Mouse (Mus musculus): ENCODE measurements at regions not wholly inside any gene's neighbourhood (a gene's known extent, or its start where the extent isn't known, plus 50 kb on each side); places are given as distances from the start of the nearest gene placed in this dataset.
A peak's percentile ranks its signal among the peaks of the same experiment; 100 is the strongest.

- no peak for TF ChIP-seq CTCF (IDR thresholded peaks at IDR 0.05)
- H3K27ac ChIP-seq: no peak overlapping the region
- no peak for DNase-seq
- intact Hi-C loops (cut with DNase I): no loop called here
- no peak overlapping the region for H3K4me3 ChIP-seq
Measured at GRCm38 (mm10) chr19:45288722-45289121, 53.1 kb upstream of the Lbx1 start.

DNA sequence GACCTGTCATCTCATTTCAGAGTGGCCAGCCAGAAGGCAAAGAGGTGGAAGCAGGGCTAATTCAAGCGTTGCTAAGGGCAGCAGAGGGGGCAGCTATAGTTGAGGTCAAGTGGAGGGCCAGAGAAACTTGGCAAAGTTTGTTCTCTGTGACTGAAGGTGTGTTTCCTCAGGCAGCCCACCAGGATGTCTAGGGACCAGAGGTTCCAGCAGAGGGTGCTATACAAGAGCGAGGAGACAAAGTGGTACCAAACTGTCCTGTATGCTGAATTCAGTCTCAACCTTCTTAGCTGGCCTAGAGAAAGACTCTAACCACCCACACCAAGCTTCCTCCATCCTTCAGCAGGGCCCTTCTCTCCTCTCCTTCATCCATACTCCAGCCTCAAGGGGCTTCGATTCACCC lies 62.2 kb upstream of the Lbx1 start:
- intact Hi-C loops (cut with DNase I): no loop called here
- TF ChIP-seq CTCF (IDR thresholded peaks at IDR 0.05): peak; percentile 58
- Histone ChIP-seq H3K4me3 (no peak overlapping the region), H3K27ac (no peak overlapping the region)
- DNase-seq: no peak

- no peak for TF ChIP-seq CTCF (IDR thresholded peaks at IDR 0.05)
- DNase-seq: no peak
- Histone ChIP-seq H3K27ac (peak overlapping the region; percentile 16), H3K4me3 (no peak overlapping the region)
- intact Hi-C loops (cut with DNase I): no loop called here
Measured at GRCm38 (mm10) chr19:45299341-45299740, 63.7 kb upstream of the Lbx1 start.

DNA sequence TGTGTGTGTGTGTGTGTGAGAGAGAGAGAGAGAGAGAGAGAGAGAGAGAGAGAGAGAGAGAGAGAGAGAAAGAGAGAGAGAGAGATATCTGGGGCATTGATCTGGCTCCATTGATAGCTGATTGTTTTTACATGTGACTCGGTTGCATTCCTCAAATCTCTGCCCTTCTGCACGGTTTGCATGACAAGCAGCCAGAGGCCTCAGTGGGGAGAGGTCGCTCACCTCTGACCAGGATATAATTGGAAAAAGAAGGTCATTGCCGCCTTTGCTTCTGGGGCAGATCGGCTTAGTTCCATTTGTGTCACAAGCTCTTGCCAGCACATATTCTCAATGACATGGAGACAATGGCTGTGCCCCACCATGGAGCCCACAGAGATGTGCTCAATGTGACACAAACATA lies 63.8 kb upstream of the Btrc start:
- no peak for DNase-seq
- H3K27ac ChIP-seq: no peak overlapping the region
- TF ChIP-seq CTCF (IDR thresholded peaks at IDR 0.05): no peak
- intact Hi-C loops (cut with DNase I): loop anchor here (2.0 kb wide), 1 partner anchor 65 kb away; the partner anchor contains the start of gene Lbx1
- no peak overlapping the region for H3K4me3 ChIP-seq

GRCm38 (mm10) chr19:45300691-45301431 lies 62.7 kb upstream of the Btrc start:
- peak; percentile 75 for DNase-seq
- peak; percentile 75 for TF ChIP-seq CTCF (IDR thresholded peaks at IDR 0.05)
- H3K4me3 ChIP-seq: peak overlapping the region; percentile 85
- intact Hi-C loops (cut with DNase I): loop anchor here (2.0 kb wide), 1 partner anchor 66 kb away; the partner anchor contains the start of gene Lbx1
- H3K27ac ChIP-seq: peak overlapping the region; percentile 98

DNA sequence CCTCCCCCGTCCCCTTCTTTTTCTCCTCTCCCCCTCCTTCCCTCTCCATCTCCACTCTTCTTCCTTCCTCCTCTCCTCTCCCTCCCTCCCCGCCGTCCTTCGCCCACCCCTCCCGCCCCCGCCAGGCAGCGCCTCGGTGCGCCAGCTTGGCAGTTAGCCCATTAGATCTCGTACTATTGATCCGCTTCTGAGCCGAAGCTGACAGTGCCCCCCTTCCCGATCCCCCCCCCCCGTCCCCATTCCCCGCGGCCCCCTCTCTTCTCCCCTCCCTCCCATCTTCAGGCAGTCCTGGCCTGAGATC lies 62.2 kb upstream of the Btrc start:
- no peak for TF ChIP-seq CTCF (IDR thresholded peaks at IDR 0.05)
- DNase-seq: no peak
- intact Hi-C loops (cut with DNase I): loop anchor here (2.0 kb wide), 1 partner anchor 67 kb away; the partner anchor contains the start of gene Lbx1
- Histone ChIP-seq H3K4me3 (peak overlapping the region; percentile 85), H3K27ac (peak overlapping the region; percentile 98)

GRCm38 (mm10) chr19:45301733-45302547 lies 61.6 kb upstream of the Btrc start:
- peak; percentile 70 for DNase-seq
- H3K4me3 ChIP-seq: peak overlapping the region; percentile 85
- intact Hi-C loops (cut with DNase I): loop anchor here (2.0 kb wide), 1 partner anchor 67 kb away; the partner anchor contains the start of gene Lbx1
- no peak for TF ChIP-seq CTCF (IDR thresholded peaks at IDR 0.05)
- H3K27ac ChIP-seq: peak overlapping the region; percentile 98

- no peak for TF ChIP-seq CTCF (IDR thresholded peaks at IDR 0.05)
- intact Hi-C loops (cut with DNase I): no loop called here
- Histone ChIP-seq H3K4me3 (peak overlapping the region; percentile 85), H3K27ac (peak overlapping the region; percentile 98)
- DNase-seq: peak; percentile 67
Measured at GRCm38 (mm10) chr19:45302548-45303241, 60.8 kb upstream of the Btrc start.

DNA sequence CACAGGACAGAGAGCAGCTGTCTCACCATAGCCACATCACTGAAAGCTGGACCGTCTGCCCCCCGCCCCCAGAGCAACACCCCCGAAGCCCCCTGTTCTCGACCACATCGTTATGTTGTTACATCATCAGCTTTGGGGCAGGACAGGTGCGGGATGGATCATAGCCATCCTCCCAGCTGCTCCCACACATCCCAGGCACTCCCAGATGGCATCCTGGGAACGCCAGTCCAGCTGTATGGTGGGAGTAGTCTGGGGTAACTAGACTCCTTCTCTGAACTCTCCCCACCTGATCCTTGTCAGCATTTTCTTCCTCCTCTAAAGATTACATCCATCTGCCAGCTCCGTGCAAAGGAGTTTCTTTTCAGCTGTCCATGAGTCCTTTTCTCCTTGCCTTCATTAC lies 59.0 kb upstream of the Btrc start:
- TF ChIP-seq CTCF (IDR thresholded peaks at IDR 0.05): no peak
- intact Hi-C loops (cut with DNase I): no loop called here
- DNase-seq: no peak
- Histone ChIP-seq H3K27ac (no peak overlapping the region), H3K4me3 (no peak overlapping the region)

DNA sequence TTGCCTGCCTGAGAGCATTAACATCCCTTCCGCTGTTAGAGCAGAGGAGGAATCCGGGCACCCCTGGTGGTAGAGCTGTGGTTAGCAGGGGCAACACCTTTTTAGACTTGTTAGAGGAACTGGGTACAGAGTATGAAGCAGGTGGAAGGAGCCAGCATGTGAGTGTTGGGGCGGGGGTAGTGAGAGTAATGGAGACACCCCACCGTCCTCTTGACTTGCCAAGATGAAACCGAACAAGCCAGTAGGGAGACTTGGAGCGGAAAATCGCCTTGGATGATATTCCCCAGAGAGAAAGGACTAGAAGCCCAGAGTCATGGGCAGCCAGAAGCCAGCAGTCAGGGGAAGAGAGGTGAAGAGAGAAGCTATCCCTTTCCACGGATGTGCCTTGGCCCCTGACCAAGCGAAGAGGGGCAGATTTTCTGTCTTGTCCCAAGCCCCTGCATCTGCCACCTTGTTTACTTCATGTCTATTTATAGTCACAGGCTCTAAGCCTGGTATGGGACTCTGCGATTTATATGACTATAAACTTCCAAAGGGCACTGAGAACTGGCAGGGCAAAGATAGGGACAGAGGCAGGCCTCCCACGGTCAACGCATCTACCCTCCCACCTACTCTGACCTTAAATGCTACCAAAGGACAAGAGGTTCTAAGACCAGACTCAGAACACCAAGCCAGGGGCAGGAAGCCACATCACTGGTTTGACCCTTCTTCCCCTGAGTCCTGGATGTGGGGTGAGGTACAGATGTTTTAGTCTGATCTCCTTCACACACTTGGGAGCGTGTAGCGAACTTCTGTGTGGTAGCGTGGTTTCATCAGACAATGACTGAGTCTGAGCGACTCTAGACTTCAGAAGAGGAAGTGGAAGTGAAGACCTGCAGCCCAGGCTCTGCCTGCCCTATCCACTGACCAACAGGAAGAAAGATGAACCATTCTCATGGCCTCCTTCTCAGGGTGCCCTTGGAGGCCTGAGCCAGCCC lies 55.9 kb upstream of the Btrc start:
- peak overlapping the region; percentile 90 for H3K27ac ChIP-seq
- peak; percentile 91 for DNase-seq
- peak overlapping the region; percentile 41 for H3K4me3 ChIP-seq
- TF ChIP-seq CTCF (IDR thresholded peaks at IDR 0.05): peak; percentile 61
- intact Hi-C loops (cut with DNase I): loop anchor here (2.0 kb wide), 2 partner anchors 127 to 237 kb away; no protein-coding TSS in a partner anchor

DNA sequence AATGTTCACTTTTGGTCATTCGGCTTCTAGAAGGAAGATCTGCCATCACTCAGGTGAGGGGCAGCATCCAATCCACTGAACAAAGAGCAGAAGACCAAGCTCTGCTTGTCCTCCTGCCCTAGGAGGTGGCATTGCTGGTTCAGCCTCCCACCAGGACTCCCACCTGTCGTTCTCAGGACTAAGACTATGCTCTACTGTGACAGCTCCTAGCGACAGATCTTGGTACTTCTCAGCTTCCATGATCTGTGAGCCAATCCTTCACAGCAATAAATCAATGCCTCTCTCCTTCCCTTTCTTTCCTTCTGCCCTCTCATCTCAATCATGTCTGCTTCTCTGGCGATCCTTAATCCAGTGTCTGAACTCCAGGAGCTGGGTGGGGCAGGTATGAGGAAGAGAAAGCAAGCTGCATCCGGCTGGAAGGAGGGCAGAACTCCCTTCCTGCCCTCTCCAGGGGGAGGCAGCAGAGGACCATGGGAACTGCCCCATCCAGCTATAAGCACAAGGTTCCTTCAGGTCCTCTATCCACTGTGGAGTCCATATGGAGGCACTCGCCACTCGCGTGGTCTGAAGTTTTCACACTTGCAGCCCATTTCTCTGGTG lies 54.8 kb upstream of the Btrc start:
- TF ChIP-seq CTCF (IDR thresholded peaks at IDR 0.05): peak; percentile 82
- Histone ChIP-seq H3K4me3 (peak overlapping the region; percentile 43), H3K27ac (peak overlapping the region; percentile 90)
- intact Hi-C loops (cut with DNase I): loop anchor here (2.0 kb wide), 2 partner anchors 126 to 236 kb away; no protein-coding TSS in a partner anchor
- DNase-seq: peak; percentile 82
